Mouse (Mus musculus) olfactory bulb, adult 2 months (tissue): Measurements from ENCODE around the gene Prf1. TPM values are rescaled to one million over a fixed set of nuclear protein-coding genes. Genes with fewer than 3 reads are reported as not detected.
A peak's percentile ranks its signal among the peaks of the same experiment; 100 is the strongest.

Source experiments
- H3K27ac ChIP-seq: fragments of 200-500 bp; 2 replicates; pipeline ENCODE4 v1.5.1; 2012; ENCODE audit warnings: low read depth, low read length; ENCODE audit not compliant: insufficient read depth
- H3K4me1 ChIP-seq: fragments of 200-500 bp; 2 replicates; pipeline ENCODE4 v1.6.1; 2012; ENCODE audit warnings: low read length; ENCODE audit not compliant: control insufficient read depth, insufficient read depth
- H3K4me3 ChIP-seq: fragments of 200-500 bp; 2 replicates; pipeline ENCODE4 v1.5.1; 2012; ENCODE audit warnings: mild to moderate bottlenecking, low read depth, low read length, moderate library complexity; ENCODE audit not compliant: insufficient read depth
- CTCF ChIP-seq: fragments of 200-500 bp; IDR thresholded peaks from 2 replicates; pipeline ENCODE4 v1.5.1; 2012; ENCODE audit warnings: low read depth, mild to moderate bottlenecking, low read length, moderate library complexity; ENCODE audit not compliant: insufficient read depth
- POLR2A ChIP-seq: fragments of 200-500 bp; IDR thresholded peaks from 2 replicates; pipeline ENCODE4 v1.6.1; 2012; ENCODE audit warnings: mild to moderate bottlenecking, low read depth, low read length, moderate library complexity; ENCODE audit not compliant: insufficient read depth
- WGBS: fragments of 180-500 bp; shearing (Covaris S2); methylation state at CpG from one replicate; pipeline ENCODE4 v1.1.7; 2018; 5-methylcytosine and 5-hydroxymethylcytosine counted together
- polyA plus RNA-seq: library from polyadenylated mRNA; stranded (reverse); fragments of >200 nt; gene quantifications from 2 replicates; pipeline ENCODE4 v1.2.4, GENCODE M21; 2012; ENCODE audit warnings: low replicate concordance; ENCODE audit not compliant: missing spikeins, insufficient read depth, insufficient read length

Gene Prf1
- polyA plus RNA-seq, 1 experiment, result not detected

DNA sequence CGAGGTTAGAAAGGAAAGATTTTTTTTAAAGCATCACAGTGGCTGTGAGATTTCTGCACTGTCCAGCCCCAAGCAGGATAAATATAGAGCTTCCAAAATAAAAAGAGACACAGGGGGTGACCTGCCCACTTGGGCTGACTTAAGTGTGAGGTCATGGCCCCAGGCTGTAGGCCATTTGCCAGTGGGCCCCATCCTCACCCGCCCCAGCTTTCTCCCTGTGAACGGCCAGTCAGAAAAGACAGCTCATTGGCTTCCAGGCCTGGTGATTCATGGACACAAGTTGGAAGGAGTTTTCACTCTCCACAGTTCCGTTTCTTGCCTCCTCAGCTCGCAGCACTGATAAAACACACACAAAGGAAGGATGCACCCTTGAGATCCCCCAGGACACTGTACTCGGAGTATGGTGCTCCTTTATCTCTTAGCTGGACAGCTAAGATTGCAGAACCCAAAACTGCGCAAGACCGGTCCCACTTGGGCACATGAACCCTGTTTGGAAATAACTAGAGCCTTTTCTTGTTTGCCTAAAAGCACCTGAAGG, 25.5 kb upstream of the Prf1 start:
- TF ChIP-seq POLR2A (no peak), CTCF (no peak)
- Histone ChIP-seq H3K27ac (no peak overlapping the region), H3K4me1 (peaks cover 15% of the 10 kb centered on the region), H3K4me3 (no peak overlapping the region)
- WGBS, result 74% methylated on average over 8 of the region's 8 CpGs

DNA sequence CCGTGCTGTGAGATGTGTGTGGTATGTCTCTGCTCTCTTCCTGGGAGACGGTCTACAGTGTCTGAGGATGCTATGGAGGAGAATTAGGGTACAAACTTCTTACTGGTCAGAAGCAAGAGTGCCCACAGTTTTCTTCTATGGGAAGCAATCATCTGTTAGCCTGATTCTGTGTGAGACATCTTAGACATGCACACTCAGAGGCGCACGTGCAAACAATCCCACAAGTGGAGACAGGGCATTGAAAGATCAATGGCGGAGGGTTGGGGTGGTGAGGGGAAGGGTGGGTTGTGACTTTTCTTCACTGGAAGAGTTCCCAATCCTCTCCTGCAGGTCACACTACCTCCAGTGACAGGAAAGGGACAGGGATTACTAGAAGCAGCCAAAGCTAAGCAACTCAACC, 25.0 kb upstream of the Prf1 start:
- Histone ChIP-seq H3K27ac (no peak overlapping the region), H3K4me1 (peaks cover 15% of the 10 kb centered on the region), H3K4me3 (peak overlapping the region; percentile 41; the same call in 1 of the 2 replicates)
- no peak for TF ChIP-seq POLR2A
- TF ChIP-seq CTCF, result no peak
- WGBS, result 75% methylated on average over 5 of the region's 5 CpGs

DNA sequence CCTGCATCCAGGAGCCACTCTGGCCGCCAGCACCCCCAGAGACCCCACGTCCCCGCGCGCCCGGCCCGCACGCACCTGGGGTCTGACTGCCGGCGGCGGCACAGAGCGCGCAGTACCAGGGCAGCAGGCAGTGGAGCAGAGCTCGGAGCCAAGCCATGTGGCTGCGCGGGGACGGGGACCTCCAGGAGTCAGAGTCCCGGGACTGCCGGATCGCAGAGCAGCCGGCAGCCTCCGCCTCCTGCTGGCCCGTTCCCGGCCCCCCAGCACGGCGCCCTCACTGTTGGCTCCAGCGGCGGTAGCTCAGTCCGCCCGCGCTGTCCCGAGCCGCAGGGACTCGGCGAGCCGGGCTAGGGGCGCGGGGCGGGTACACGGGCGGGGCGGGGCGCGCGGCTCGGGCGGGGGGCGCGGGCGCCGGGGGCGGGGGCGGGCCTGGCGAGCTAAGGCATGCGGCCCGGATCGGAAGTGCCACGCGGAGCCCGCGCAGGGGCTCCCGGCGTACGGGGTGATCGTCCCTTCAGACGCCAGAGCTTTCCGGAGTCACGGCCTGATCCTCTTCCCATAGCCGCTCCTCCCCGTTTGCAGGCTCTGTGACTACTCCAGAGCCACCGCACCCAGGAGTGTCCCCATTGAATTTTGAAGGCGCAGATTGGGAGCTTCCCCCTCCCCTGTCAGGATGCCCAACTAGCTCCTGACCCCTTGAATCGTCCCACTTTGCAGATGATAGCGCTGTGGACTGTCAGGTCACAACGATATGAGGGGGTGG, 24.4 kb upstream of the Prf1 start, which contains the start of gene Adamts14:
Gene Adamts14, minus strand, starts transcription at position 358 of the 763 bp plus-strand sequence.
- TF ChIP-seq CTCF (no peak), POLR2A (no peak)
- peak within 1 kb of the TSS; percentile 41 for H3K4me3 ChIP-seq
- H3K27ac ChIP-seq, result no peak within 1 kb of the TSS
- H3K4me1 ChIP-seq, result peaks cover 15% of the 10 kb centered on the region
- WGBS, result 1% methylated on average over 63 of the region's 75 CpGs

DNA sequence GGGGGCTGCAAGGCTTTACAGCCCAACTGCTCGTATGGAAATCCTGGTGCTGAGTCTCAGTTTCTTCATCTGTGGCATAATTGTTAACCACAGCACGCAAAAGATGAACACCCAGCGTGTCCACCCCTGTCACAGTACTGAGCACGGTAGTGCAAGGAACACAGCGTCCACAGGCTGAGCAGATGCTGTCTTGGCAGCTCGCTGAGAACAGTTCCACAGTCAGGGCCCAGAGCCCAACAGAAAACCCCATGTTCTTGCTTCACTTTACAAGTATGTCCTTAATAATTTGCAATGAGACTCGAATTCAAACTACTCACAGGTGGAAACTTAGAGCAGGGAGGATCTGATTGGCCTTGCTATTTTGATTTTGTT, 23.8 kb upstream of the Prf1 start:
- Histone ChIP-seq H3K4me3 (no peak overlapping the region), H3K27ac (no peak overlapping the region), H3K4me1 (peaks cover 15% of the 10 kb centered on the region)
- 68% methylated on average over 7 of the region's 7 CpGs for WGBS
- TF ChIP-seq POLR2A (no peak), CTCF (no peak)

DNA sequence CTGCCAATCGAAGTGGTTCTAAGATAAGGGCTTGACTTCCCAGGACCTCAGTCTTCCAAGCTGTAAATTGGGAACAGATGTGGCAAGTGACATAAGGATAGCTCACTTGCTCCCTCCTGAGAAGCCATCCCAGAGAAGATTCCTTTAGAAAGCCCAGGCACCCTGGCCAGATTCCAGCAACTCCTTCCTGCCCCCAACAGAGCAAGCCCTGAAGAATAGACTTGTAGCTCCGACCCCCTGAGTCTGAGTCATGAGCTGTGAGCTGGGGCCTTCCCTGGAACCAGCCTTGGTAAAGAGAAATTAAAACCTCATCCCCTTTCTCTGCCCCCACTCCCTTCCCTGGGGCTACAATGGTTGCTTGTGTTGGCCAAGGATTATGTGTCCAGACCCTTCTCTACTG, 23.1 kb upstream of the Prf1 start:
- WGBS, result 46% methylated on average over 2 of the region's 2 CpGs
- peaks cover 15% of the 10 kb centered on the region for H3K4me1 ChIP-seq
- H3K4me3 ChIP-seq, result no peak overlapping the region
- TF ChIP-seq POLR2A, result no peak
- no peak overlapping the region for H3K27ac ChIP-seq

DNA sequence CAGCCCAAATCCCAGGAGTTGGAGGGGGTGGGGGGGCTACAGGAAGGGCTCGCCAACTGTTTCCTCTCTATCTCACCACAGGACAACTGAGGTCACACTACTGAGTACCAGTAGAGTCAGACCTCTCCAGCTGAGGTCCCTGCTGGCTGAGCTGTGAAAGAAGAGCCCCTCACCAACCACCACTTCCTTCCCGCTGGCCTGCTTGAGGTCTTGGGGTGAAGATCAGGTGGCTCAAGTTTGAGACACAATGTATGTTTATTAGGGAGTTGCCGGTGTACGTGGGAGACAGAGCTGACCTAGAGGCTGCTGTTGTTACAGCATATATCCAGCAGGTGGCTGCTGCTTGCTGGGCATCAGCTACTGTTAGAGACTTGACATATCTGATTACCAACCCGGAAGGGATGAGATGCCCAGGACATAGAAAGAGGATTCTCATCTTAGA, 21.9 kb upstream of the Prf1 start:
- WGBS, result 6% methylated on average over 5 of the region's 5 CpGs
- peaks cover 15% of the 10 kb centered on the region for H3K4me1 ChIP-seq
- TF ChIP-seq POLR2A (no peak), CTCF (peak; percentile 24; the same call in 1 of the 2 replicates)
- H3K27ac ChIP-seq, result no peak overlapping the region
- H3K4me3 ChIP-seq, result no peak overlapping the region

DNA sequence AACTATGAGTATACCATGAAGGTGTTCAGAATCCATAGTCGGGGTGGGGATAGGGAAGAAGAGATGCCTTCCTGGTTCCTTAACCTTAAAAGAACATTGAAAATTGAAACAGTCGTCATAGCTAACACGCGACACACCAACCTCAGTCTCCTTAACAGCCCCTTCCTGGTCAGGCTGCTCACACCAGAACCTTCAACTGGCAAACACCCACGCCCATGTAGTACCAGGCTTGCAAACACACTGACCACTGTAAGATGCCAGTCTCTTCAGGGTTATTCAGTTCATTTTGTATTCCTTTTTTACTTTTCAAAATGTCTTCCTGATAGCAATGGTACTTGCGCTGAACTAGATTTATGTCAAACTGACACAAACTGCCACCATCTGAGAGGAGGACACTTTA, 20.6 kb upstream of the Prf1 start:
- H3K4me3 ChIP-seq, result no peak overlapping the region
- TF ChIP-seq POLR2A, result no peak
- TF ChIP-seq CTCF, result no peak
- peaks cover 15% of the 10 kb centered on the region for H3K4me1 ChIP-seq
- WGBS, result 98% methylated on average over 6 of the region's 6 CpGs
- H3K27ac ChIP-seq, result no peak overlapping the region

DNA sequence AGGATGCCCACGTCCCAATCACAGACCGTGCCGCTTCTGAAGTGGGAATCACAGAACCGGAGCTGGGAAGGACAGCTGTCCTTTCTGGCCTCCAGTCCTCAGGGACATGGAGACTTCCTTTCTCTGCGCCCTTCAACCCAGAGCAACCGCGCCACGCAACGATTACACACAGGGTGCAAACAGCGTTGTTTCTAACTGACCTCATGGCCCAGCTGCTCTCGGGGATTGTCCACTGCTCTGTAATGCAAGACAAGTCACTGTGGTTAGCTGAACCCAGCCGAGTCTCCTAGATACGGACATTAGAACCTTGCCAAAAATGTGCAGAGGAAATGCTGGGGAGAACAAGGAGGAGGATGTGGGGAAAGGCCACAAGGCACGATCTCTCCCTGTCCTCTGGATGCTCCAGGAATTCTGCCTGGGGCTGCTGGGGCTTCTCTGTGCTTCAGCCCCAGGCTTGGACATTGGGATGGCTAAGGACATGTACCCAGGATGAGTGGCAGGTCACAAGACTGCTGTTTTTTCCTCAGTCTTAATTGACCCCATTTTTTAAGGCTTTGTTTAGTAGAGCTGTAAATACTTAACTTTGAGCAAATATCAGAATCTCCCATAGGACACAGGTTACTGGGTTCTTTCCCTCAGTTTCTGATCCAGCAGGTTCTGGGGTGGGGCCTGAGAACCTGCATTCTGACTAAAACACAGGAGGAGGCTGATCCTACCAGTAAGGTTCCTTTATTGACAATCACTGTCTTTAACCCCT, 19.5 kb upstream of the Prf1 start:
- Histone ChIP-seq H3K27ac (no peak overlapping the region), H3K4me1 (peaks cover 11% of the 10 kb centered on the region), H3K4me3 (no peak overlapping the region)
- no peak for TF ChIP-seq CTCF
- WGBS, result 55% methylated on average over 14 of the region's 14 CpGs

DNA sequence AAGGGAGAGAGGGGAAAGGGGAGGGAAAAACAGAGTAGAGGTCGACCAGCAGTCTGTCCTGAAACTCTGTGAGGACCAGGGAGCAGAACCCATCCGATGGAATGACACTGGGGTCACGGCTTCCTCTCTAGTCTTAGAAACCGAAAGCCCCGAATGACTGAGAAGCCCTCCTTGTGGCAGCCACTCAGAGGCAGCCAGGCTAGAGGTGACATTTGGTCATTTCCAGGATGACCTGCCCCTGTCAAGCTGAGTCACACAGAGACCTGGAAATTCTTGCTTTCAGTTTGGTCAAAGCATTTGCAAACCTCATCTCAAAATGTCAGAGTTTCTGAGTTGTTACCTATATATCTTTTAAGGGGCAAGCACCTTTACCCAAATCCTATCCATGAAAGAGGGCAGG, 16.5 kb upstream of the Prf1 start:
- TF ChIP-seq POLR2A (no peak), CTCF (no peak)
- Histone ChIP-seq H3K27ac (no peak overlapping the region), H3K4me3 (no peak overlapping the region), H3K4me1 (peaks cover 10% of the 10 kb centered on the region)
- 94% methylated on average over 5 of the region's 5 CpGs for WGBS
